27 mouse cellular contexts compared by ENCODE assay signal in genomic region chr2:66173134-66173533, GRCm38 (mm10). TPM values are rescaled to one million over a fixed set of nuclear protein-coding genes. Genes with fewer than 3 reads are reported as not detected.
DNase-seq lines count a peak whose midpoint lies in the region; ATAC-seq and TF ChIP-seq lines count a peak whose summit lies in the region.
"Had no signal": no experiment of that assay in that cellular context is flagged by ENCODE, and none has a peak within 500 bp of the region (broad histone marks: within the 10 kb centered on the region; RNA-seq: fewer than 3 reads in every experiment).

No protein-coding gene starts in this region.

- H3K4me3 ChIP-seq in hindbrain, embryonic 10.5 days = no peak overlapping the region
- no peak overlapping the region for H3K4me3 ChIP-seq in hindbrain, embryonic 16.5 days (ENCODE audit: low read length)
- no peak overlapping the region for H3K4me3 ChIP-seq in layer of hippocampus, adult 2 months
- H3K4me3 ChIP-seq: embryonic facial prominence, embryonic 15.5 days; heart, embryonic 13.5 days; hindbrain, embryonic 13.5 days; limb, embryonic 15.5 days had no signal

- H3K4me2 ChIP-seq in hindbrain, embryonic 16.5 days (ENCODE audit: low read length) = no peak overlapping the region
- H3K4me2 ChIP-seq: embryonic facial prominence, embryonic 15.5 days; heart, embryonic 13.5 days; hindbrain, embryonic 13.5 days; limb, embryonic 15.5 days; lung, embryonic 14.5 days had no signal

- H3K9me3 ChIP-seq in hindbrain, embryonic 10.5 days = no peaks in the 10 kb centered on the region
- H3K9me3 ChIP-seq in hindbrain, embryonic 16.5 days (ENCODE audit: control insufficient read depth, low read length) = no peaks in the 10 kb centered on the region
- H3K9me3 ChIP-seq: embryonic facial prominence, embryonic 15.5 days; heart, embryonic 13.5 days; hindbrain, embryonic 13.5 days; limb, embryonic 15.5 days had no signal

- no peak for TF ChIP-seq CTCF in brain, embryonic 14.5 days (IDR thresholded peaks at IDR 0.05; ENCODE audit: borderline replicate concordance, extremely low read depth, insufficient read depth, insufficient read length)
- no peak for TF ChIP-seq CTCF in layer of hippocampus, adult 2 months (conservative IDR thresholded peaks at IDR 0.05)

- H3K4me1 ChIP-seq in hindbrain, embryonic 10.5 days (replicated peaks) = peaks cover 23% of the 10 kb centered on the region
- H3K4me1 ChIP-seq in hindbrain, embryonic 16.5 days (ENCODE audit: control insufficient read depth, insufficient read depth, low read depth, low read length) = peaks cover 12% of the 10 kb centered on the region
- H3K4me1 ChIP-seq: limb, embryonic 15.5 days had no signal

- H3K36me3 ChIP-seq in hindbrain, embryonic 10.5 days = no peaks in the 10 kb centered on the region
- H3K36me3 ChIP-seq in hindbrain, embryonic 16.5 days (ENCODE audit: control insufficient read depth, insufficient read depth, low read length) = no peaks in the 10 kb centered on the region
- H3K36me3 ChIP-seq: embryonic facial prominence, embryonic 15.5 days; heart, embryonic 13.5 days; hindbrain, embryonic 13.5 days; limb, embryonic 15.5 days had no signal

- DNase-seq in hindbrain, embryonic 10.5 days (ENCODE audit: low spot score) = no peak
- peak; percentile 79 for DNase-seq in brain, adult 2 months (ENCODE audit: low read depth, low spot score)
- DNase-seq in brain, embryonic 14.5 days (ENCODE audit: low read depth) = peak; percentile 69
- DNase-seq in layer of hippocampus, adult 2 months (ENCODE audit: low spot score in 2 of 2) = peak; percentile 77 to 86
- no peak for DNase-seq in kidney, postnatal 4 days
- DNase-seq in kidney, adult 8-10 months = no peak
- DNase-seq: adrenal gland, adult 8-10 months; cerebellum, postnatal 25 days; gastrocnemius, postnatal 25 days; heart, adult 18-20 months; heart, postnatal 14 days; kidney, adult 2 months; kidney, postnatal 10 days; left cerebral cortex, postnatal 4 days; lung, embryonic 14.5 days; lung, postnatal 36 days; thymus, postnatal 14 days had no signal

- WGBS in hindbrain, embryonic 10.5 days = 68% methylated on average over 5 of the region's 5 CpGs
- 61% methylated on average over 5 of the region's 5 CpGs for WGBS in hindbrain, embryonic 16.5 days

- ATAC-seq in hindbrain, embryonic 16.5 days = no peak; the same call in 1 of the 2 replicates
- no peak for ATAC-seq in activated CD4-positive, CD25-positive, alpha-beta regulatory T cell, adult 4 months
- ATAC-seq: midbrain, embryonic 16.5 days had no signal

- no peak overlapping the region for H3K9ac ChIP-seq in hindbrain, embryonic 16.5 days (ENCODE audit: low read depth, low read length)
- H3K9ac ChIP-seq: embryonic facial prominence, embryonic 15.5 days; heart, embryonic 13.5 days; hindbrain, embryonic 13.5 days; limb, embryonic 15.5 days; liver, embryonic 14.5 days; lung, embryonic 14.5 days had no signal

- 0 out of 2 replicates have a peak overlapping the region, but pooled peaks have one; percentile 19 for H3K27ac ChIP-seq in hindbrain, embryonic 10.5 days
- H3K27ac ChIP-seq in hindbrain, embryonic 16.5 days (ENCODE audit: low read depth, low read length) = no peak overlapping the region
- H3K27ac ChIP-seq in layer of hippocampus, adult 2 months = peak overlapping the region; percentile 90
- H3K27ac ChIP-seq: embryonic facial prominence, embryonic 15.5 days; heart, embryonic 13.5 days; hindbrain, embryonic 13.5 days; limb, embryonic 15.5 days; liver, embryonic 14.5 days had no signal

- H3K27me3 ChIP-seq in hindbrain, embryonic 10.5 days (ENCODE audit: insufficient read depth, poor library complexity, severe bottlenecking) = no peaks in the 10 kb centered on the region
- H3K27me3 ChIP-seq in hindbrain, embryonic 16.5 days (replicated peaks; ENCODE audit: control insufficient read depth, insufficient read depth, low read length) = no peaks in the 10 kb centered on the region
- H3K27me3 ChIP-seq: embryonic facial prominence, embryonic 15.5 days; heart, embryonic 13.5 days; hindbrain, embryonic 13.5 days; limb, embryonic 15.5 days had no signal

- TF ChIP-seq POLR2A in brain, embryonic 14.5 days (IDR thresholded peaks at IDR 0.05; ENCODE audit: borderline replicate concordance, extremely low read depth, insufficient read depth, insufficient read length, poor library complexity, severe bottlenecking) = no peak

RNA-seq across cellular contexts. Expression of gene Galnt3, which starts 48.3 kb away (rescaled TPM):
- 0.85 and 3.5 TPM in 2 replicates for polyA plus RNA-seq in hindbrain, embryonic 10.5 days (2016; fragmentation: Nextera tagmentation; extraction: Ambion mirVana)
- 0.85 and 1.0 TPM in 2 replicates for polyA plus RNA-seq in hindbrain, embryonic 16.5 days (2015; fragmentation: Nextera tagmentation; extraction: Ambion mirVana)
- polyA plus RNA-seq in brain, embryonic 14.5 days (2012; rRNA removed) = 1.2 and 1.4 TPM in 2 replicates
- total RNA-seq in layer of hippocampus, adult 2 months (2021) = 1 to 10 TPM; 5.2 to 5.9 TPM
- polyA plus RNA-seq in activated CD4-positive, CD25-positive, alpha-beta regulatory T cell, adult 4 months (2017; shearing (Covaris generic)) = under 1 TPM; 0.11 to 0.20 TPM
- total RNA-seq: gastrocnemius, postnatal 25 days; megakaryocyte-erythroid progenitor cell, adult 5-6 weeks; MEL had no signal

Comparison
In these comparisons a context has a peak if more than half of its experiments do, and no peak if none do; other contexts are left out.
1. DNase-seq: peak in brain, adult 2 months (single experiment), brain, embryonic 14.5 days (single experiment) and layer of hippocampus, adult 2 months (2 of 2); none in hindbrain, embryonic 10.5 days (single experiment), kidney, postnatal 4 days (0 of 2) and kidney, adult 8-10 months (0 of 2).